Mouse (Mus musculus) megakaryocyte-erythroid progenitor cell, adult 5-6 weeks (primary cell): ENCODE data around the gene Neurl1a. TPM values are rescaled to one million over a fixed set of nuclear protein-coding genes. Genes with fewer than 3 reads are reported as not detected.

Source experiments
- ATAC-seq: replicated peaks from 2 replicates; pipeline ENCODE4 v1.8.0; 2016; ENCODE audit warnings: mild to moderate bottlenecking, inconsistent platforms; ENCODE audit not compliant: severe bottlenecking, poor library complexity, low FRiP score, low TSS enrichment
- total RNA-seq, 2 experiments: library from RNA; stranded (forward) in 1 of 2; stranded (reverse) in 1 of 2; fragments of 200-1000, 215-1000 nt in 1 of 2; fragments of >200 nt in 1 of 2; fragmentation: Nextera tagmentation in 1 of 2; gene quantifications; 2 replicates each; pipeline ENCODE4 v1.2.3; 2014 to 2017

Gene Neurl1a
- total RNA-seq, 2 experiments from 2014 or later: 0.04 TPM; not detected in 1

GRCm38 (mm10) chr19:47232077-47232865, 53.7 kb downstream of the Neurl1a start:
- no peak for ATAC-seq

- no peak for ATAC-seq
These were observed 54.5 kb downstream of the Neurl1a start for GRCm38 (mm10) chr19:47233087-47233486.

- ATAC-seq: no peak
These were observed 61.5 kb downstream of the Neurl1a start for GRCm38 (mm10) chr19:47240076-47240475.

GRCm38 (mm10) chr19:47240957-47241356, 62.3 kb downstream of the Neurl1a start:
- no peak for ATAC-seq

GRCm38 (mm10) chr19:47242227-47242626, 63.6 kb downstream of the Neurl1a start:
- ATAC-seq: no peak

- no peak for ATAC-seq
These were observed 66.9 kb downstream of the Neurl1a start for GRCm38 (mm10) chr19:47245512-47245911.

GRCm38 (mm10) chr19:47247791-47248190, 69.2 kb downstream of the Neurl1a start:
- ATAC-seq: no peak

- no peak for ATAC-seq
These were observed 69.7 kb downstream of the Neurl1a start for GRCm38 (mm10) chr19:47248296-47248695.

GRCm38 (mm10) chr19:47248906-47249568, 70.4 kb downstream of the Neurl1a start:
- no peak for ATAC-seq

GRCm38 (mm10) chr19:47250931-47251330, 72.3 kb downstream of the Neurl1a start:
- no peak for ATAC-seq

- ATAC-seq: no peak
These were observed 74.5 kb downstream of the Neurl1a start for GRCm38 (mm10) chr19:47253053-47253628.

- no peak for ATAC-seq
These were observed 76.4 kb downstream of the Neurl1a start for GRCm38 (mm10) chr19:47255036-47255435.

GRCm38 (mm10) chr19:47255919-47256318, 77.3 kb downstream of the Neurl1a start:
- ATAC-seq: no peak

GRCm38 (mm10) chr19:47259581-47259980, 81.0 kb downstream of the Neurl1a start:
- 0 out of 2 replicates have a peak, but pooled peaks have one; percentile 62 for ATAC-seq

- no peak for ATAC-seq
These were observed 82.6 kb downstream of the Neurl1a start for GRCm38 (mm10) chr19:47261196-47261595.

- ATAC-seq: no peak
These were observed 85.0 kb downstream of the Neurl1a start for GRCm38 (mm10) chr19:47263621-47264020.

- ATAC-seq: peak; percentile 56; the same call in 1 of the 2 replicates
These were observed 85.9 kb downstream of the Neurl1a start for GRCm38 (mm10) chr19:47264322-47265092.

- ATAC-seq: no peak
These were observed 87.6 kb downstream of the Neurl1a start for GRCm38 (mm10) chr19:47266070-47266801.

GRCm38 (mm10) chr19:47267066-47267465, 88.4 kb downstream of the Neurl1a start:
- ATAC-seq: no peak
